Mouse (Mus musculus): Measurements from ENCODE around the gene Itsn1. TPM values are rescaled to one million over a fixed set of nuclear protein-coding genes. Genes with fewer than 3 reads are reported as not detected.

Itsn1 gene
- total RNA-seq, 2 experiments from 2014 or later = 122 to 125 TPM

GRCm38 (mm10) chr16:91795044-91795443 is 66.0 kb downstream of the Itsn1 start:
- intact Hi-C loops (cut with DNase I) = no loop called here

DNA sequence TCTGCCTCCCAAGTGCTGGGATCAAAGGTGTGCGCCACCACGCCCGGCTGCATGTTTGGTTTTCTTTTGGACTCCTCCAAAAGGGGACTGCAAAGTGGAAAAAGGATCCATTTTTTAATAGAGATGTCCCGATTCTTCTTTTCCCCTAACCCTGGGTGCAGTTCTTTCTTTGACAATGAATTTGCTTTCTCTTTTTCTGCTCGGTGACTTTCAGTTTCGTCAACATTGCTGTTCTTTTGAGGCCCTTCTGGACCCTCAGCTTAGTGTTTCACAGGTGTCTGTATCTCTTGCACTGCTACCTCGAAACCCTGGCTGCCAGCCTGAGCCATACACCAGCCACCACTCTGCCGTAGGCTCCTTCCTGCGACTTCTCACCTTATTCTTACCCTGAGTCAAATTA is 66.5 kb downstream of the Itsn1 start:
- no peak for DNase-seq (ENCODE audit: low spot score in 2 of 2)
- intact Hi-C loops (cut with DNase I) = no loop called here

More at GRCm38 (mm10) chr16:91795044-91795443, 66.0 kb downstream of the Itsn1 start:
- no peak for DNase-seq (ENCODE audit: low spot score in 2 of 2)

- intact Hi-C loops (cut with DNase I) = no loop called here
- no peak for DNase-seq (ENCODE audit: low spot score in 2 of 2)
Observed at GRCm38 (mm10) chr16:91801426-91801825, 72.3 kb downstream of the Itsn1 start.

- DNase-seq (ENCODE audit: low spot score in 2 of 2) = no peak
- intact Hi-C loops (cut with DNase I) = no loop called here
Observed at GRCm38 (mm10) chr16:91802461-91803062, 73.5 kb downstream of the Itsn1 start.

DNA sequence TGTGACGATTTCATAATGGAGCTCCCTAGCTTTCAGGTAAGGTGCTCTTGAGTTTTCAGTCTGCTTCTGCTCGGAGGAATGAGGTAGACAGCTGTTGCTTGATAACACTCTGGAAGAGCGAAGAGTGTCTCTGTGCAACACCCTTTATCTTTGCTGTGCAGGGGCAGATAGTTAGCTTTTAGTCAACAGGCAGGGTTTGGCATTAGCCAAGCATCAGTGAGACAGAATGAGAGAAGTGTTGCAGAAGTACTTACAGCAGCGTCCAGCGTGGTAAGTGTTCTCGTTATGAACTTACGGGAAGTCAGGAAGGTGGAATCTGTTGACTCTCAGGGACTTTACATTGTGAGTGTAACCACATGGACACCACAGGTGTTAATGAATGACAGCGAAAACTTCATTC is 75.3 kb downstream of the Itsn1 start:
- intact Hi-C loops (cut with DNase I) = no loop called here
- DNase-seq (ENCODE audit: low spot score in 2 of 2) = no peak

- intact Hi-C loops (cut with DNase I) = no loop called here
- no peak for DNase-seq (ENCODE audit: low spot score in 2 of 2)
Observed at GRCm38 (mm10) chr16:91804831-91805230, 75.8 kb downstream of the Itsn1 start.

GRCm38 (mm10) chr16:91810235-91810634 is 81.2 kb downstream of the Itsn1 start:
- intact Hi-C loops (cut with DNase I) = no loop called here
- no peak for DNase-seq (ENCODE audit: low spot score in 2 of 2)

GRCm38 (mm10) chr16:91811339-91811738 is 82.3 kb downstream of the Itsn1 start:
- no peak for DNase-seq (ENCODE audit: low spot score in 2 of 2)
- intact Hi-C loops (cut with DNase I) = no loop called here

DNA sequence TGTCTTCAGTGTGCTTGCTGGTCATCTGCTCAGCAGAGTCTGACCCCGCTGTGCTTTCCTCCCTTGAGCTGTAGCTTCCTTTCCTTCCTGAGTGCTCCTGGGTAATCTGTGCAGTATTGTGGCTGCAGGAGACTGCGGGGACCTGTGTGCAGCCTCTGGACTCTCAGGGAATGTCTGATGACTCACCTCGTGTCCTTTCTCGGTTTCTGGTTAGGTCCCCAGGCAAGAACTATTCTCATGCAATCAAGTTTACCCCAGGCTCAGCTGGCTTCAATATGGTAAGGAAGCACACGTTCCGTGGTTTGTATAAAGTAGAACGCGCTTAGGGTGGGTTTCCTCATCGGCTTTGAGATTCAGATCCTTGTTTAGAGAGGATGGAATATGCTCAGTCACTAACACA is 82.8 kb downstream of the Itsn1 start:
- intact Hi-C loops (cut with DNase I) = no loop called here
- DNase-seq (ENCODE audit: low spot score in 2 of 2) = no peak

GRCm38 (mm10) chr16:91813543-91813942 is 84.5 kb downstream of the Itsn1 start:
- intact Hi-C loops (cut with DNase I) = no loop called here
- no peak for DNase-seq (ENCODE audit: low spot score in 2 of 2)

- intact Hi-C loops (cut with DNase I) = loop anchor here (5.0 kb wide), 1 partner anchor 92 kb away; no protein-coding TSS in a partner anchor
- DNase-seq (ENCODE audit: low spot score in 2 of 2) = peak in 1 of 2 experiments; percentile 88
Observed at GRCm38 (mm10) chr16:91815067-91815466, 86.0 kb downstream of the Itsn1 start.

- intact Hi-C loops (cut with DNase I) = no loop called here
- no peak for DNase-seq (ENCODE audit: low spot score in 2 of 2)
Observed at GRCm38 (mm10) chr16:91820299-91820698, 91.2 kb downstream of the Itsn1 start.

DNA sequence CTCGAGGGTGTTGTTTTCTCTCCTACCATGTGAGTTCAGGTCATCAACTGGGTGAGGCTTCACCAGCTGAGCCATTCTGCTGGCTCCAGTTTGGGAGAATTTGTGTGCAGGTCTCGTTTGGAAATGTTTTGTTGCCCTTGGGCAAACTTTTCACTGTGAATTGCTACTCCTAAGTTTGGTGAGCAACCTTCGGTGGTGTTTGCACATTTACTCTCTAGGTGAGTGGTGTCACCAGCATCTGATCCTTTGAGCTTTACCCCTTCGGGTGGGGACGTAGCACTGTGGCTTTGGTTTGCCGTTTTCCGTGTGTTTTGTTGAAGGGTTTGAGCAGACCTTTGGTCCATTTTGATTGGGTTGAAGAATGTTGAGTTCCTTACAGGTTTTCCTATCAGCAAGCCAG is 93.2 kb downstream of the Itsn1 start:
- intact Hi-C loops (cut with DNase I) = no loop called here
- no peak for DNase-seq (ENCODE audit: low spot score in 2 of 2)

GRCm38 (mm10) chr16:91822759-91823158 is 93.7 kb downstream of the Itsn1 start:
- intact Hi-C loops (cut with DNase I) = no loop called here
- no peak for DNase-seq (ENCODE audit: low spot score in 2 of 2)

DNA sequence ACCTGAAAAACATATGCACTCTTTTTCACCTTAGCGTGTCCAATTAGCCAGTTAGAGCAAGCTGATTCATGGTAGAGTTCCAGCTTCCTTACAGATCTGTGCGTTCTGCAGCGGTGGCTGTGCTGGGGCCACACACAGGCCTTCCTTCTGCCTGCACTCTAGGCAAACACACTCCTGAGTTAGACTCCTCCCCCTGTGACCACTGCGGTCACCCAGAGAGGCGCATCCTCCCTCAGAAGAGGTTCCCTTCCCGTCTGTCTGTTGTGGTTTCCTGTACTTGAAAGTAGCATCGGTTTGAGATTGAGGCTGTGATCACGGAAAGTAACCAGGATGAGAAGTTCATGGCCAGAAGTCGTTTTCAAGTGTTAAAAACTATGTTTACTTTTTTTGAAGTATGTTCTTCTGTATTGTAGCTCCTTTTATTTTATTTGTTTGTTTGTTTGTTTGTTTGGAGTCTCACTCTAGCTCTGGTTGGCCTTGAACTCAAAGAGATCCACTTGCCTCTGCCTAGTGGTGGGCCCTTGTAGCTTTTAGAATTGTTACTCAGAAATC is 96.8 kb downstream of the Itsn1 start:
- DNase-seq (ENCODE audit: low spot score in 2 of 2) = no peak
- intact Hi-C loops (cut with DNase I) = loop anchor here (5.0 kb wide), 1 partner anchor 61 kb away; no protein-coding TSS in a partner anchor

DNA sequence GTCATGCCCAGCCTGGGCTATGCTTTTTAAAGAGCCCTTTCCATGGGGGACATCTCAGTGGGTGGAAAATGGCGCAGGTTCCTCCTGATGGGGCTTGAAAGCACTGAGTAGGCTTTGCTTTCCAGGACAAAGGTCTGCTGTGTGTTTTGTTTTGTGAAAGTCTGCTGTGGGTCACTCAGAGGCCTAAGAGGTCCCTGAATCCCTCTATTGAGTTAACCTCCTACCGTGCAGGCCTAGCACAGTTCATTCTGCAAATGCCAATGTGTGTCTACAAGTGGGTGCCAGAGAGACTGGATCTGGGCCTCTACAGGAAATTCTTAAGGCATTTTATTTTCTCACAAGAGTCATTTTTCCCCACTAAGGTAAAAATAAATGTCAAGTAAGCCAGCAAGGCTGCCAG is 97.8 kb downstream of the Itsn1 start:
- DNase-seq (ENCODE audit: low spot score in 2 of 2) = no peak
- intact Hi-C loops (cut with DNase I) = loop anchor here (5.0 kb wide), 1 partner anchor 60 kb away; no protein-coding TSS in a partner anchor

DNA sequence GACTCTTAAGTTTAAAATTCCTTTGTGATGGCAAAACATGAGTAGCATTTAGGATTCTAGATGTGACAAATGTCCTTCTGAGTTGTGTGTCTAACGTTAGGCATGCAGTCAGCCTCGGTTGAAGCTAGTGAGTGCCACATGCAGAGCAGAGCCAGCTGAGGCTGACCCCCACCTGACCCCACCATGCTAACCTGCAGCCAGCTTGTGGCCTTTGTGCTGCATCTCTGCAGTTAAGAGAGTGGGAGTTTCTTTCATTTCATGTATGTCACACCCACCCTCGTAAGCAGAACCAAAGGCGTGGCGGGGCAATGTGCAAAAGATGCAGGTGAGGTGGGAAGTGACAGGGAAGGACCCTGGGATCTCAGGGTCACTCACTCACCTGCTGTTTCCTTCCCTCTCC is 98.4 kb downstream of the Itsn1 start:
- intact Hi-C loops (cut with DNase I) = loop anchor here (5.0 kb wide), 1 partner anchor 60 kb away; no protein-coding TSS in a partner anchor

DNA sequence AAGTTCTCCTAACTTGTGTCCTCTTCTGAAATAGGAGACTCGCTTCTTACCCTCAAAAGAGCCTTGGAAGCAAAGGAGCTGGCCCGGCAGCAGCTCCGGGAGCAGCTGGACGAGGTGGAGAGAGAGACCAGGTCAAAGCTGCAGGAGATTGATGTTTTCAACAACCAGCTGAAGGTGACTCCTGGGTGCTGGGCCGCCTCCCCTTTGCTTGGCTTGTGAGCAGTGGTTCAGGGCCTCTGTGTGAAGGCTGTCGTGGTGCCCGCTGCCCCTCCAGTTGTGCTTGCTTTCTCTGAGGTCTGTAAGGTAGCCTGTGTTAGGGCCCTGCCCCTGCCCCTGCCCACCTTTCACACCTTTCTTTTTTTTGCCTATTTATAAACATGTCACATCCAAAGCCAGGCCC is 99.1 kb downstream of the Itsn1 start:
- DNase-seq (ENCODE audit: low spot score in 2 of 2) = no peak
- intact Hi-C loops (cut with DNase I) = loop anchor here (5.0 kb wide), 1 partner anchor 59 kb away; no protein-coding TSS in a partner anchor

More for the DNA sequence above, 98.4 kb downstream of the Itsn1 start:
- no peak for DNase-seq (ENCODE audit: low spot score in 2 of 2)

DNA sequence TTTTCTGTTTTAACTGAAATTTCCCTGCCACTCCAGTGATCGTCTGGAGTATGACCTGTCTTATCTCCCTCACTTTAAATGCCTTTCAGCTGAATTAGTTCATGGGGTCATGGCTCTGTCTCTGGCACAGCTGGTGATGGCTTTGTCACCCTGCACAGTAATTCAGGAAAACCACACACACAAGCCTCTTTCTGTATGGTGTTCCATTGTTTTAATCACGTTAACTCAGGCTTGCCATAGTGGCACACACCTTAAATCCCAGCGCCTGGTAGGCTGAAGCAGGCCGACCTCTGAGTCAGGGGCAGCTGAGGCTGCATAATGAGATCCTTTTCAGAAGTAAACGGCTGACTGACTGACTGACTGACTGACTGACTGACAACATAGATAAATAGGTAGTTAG is 99.5 kb downstream of the Itsn1 start:
- intact Hi-C loops (cut with DNase I) = loop anchor here (5.0 kb wide), 1 partner anchor 59 kb away; no protein-coding TSS in a partner anchor
- DNase-seq (ENCODE audit: low spot score in 2 of 2) = no peak

DNA sequence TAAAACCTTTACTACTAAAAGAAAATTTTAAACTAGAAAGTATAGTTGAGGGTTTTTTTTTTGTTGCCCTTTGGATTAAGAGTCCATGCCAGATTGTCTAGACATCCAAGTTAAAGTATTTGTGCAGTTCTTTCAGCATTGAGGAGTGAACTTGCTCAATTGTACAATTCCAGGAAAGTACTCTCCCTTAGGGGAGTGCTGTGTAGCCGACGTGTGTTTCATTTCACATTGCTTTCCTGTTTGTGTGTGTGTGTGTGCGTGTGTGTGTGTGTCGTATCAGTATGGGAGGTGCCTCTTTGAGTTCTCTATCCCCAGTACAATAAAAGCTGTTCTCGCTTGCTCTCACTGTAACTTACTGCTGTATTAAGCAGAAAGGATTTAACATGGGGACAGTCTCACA is 100.0 kb downstream of the Itsn1 start:
- intact Hi-C loops (cut with DNase I) = loop anchor here (5.0 kb wide), 1 partner anchor 58 kb away; no protein-coding TSS in a partner anchor
- no peak for DNase-seq (ENCODE audit: low spot score in 2 of 2)

- DNase-seq (ENCODE audit: low spot score in 2 of 2) = no peak
- intact Hi-C loops (cut with DNase I) = no loop called here
Observed at GRCm38 (mm10) chr16:91830260-91830659, 101.2 kb downstream of the Itsn1 start.

All from left cerebral cortex, postnatal 25 days (tissue).